Mouse (Mus musculus) lung, embryonic 16.5 days (tissue): ENCODE results near the gene 5031439G07Rik. TPM values are rescaled to one million over a fixed set of nuclear protein-coding genes. Genes with fewer than 3 reads are reported as not detected.

ENCODE experiments used
- ATAC-seq: fragments of 200-750 bp; cut with Nextera tagmentation; 2 replicates; pipeline ENCODE4 v1.8.0; 2017; ENCODE audit warnings: low read depth, mild to moderate bottlenecking, moderate library complexity
- H3K27ac ChIP-seq: fragments of 300-500 bp; sonication (generic); 2 replicates; pipeline ENCODE4 v1.5.1; 2014; ENCODE audit warnings: mild to moderate bottlenecking, control low read depth, low read length
- H3K27me3 ChIP-seq: fragments of 300-500 bp; sonication (generic); 2 replicates; pipeline ENCODE4 v1.6.1; 2014; ENCODE audit warnings: low read depth, low read length, mixed read lengths; ENCODE audit not compliant: control insufficient read depth, insufficient read depth
- H3K36me3 ChIP-seq: fragments of 300-500 bp; sonication (generic); 2 replicates; pipeline ENCODE4 v1.6.1; 2014; ENCODE audit warnings: low read length; ENCODE audit not compliant: control insufficient read depth, insufficient read depth
- H3K4me1 ChIP-seq: fragments of 300-500 bp; sonication (generic); replicated peaks from 2 replicates; pipeline ENCODE4 v1.6.1; 2014; ENCODE audit warnings: low read length, mixed read lengths; ENCODE audit not compliant: control insufficient read depth, insufficient read depth
- H3K4me2 ChIP-seq: fragments of 300-500 bp; sonication (generic); 2 replicates; pipeline ENCODE4 v1.6.1; 2014; ENCODE audit warnings: low read depth, low read length, control low read depth
- H3K4me3 ChIP-seq: fragments of 300-500 bp; sonication (generic); 2 replicates; pipeline ENCODE4 v1.5.1; 2014; ENCODE audit warnings: mild to moderate bottlenecking, low read length, control low read depth
- H3K9ac ChIP-seq: fragments of 300-500 bp; sonication (generic); 2 replicates; pipeline ENCODE4 v1.6.1; 2014; ENCODE audit warnings: low read length, control low read depth
- H3K9me3 ChIP-seq: fragments of 300-500 bp; sonication (generic); 2 replicates; pipeline ENCODE4 v1.6.1; 2016; ENCODE audit warnings: low read length; ENCODE audit not compliant: control insufficient read depth
- WGBS: fragments of 180-500 bp; shearing (Covaris S2); extraction: QIAGEN DNeasy Blood & Tissue Kit; methylation state at CpG from one replicate; pipeline ENCODE4 v1.1.7; 2014; 5-methylcytosine and 5-hydroxymethylcytosine counted together
- polyA plus RNA-seq: library from polyadenylated mRNA; unstranded; fragments of >200 nt; fragmentation: Nextera tagmentation; extraction: Ambion mirVana; gene quantifications from 2 replicates; pipeline ENCODE4 v1.2.1, GENCODE M21; 2015

The 5031439G07Rik gene
- polyA plus RNA-seq, 1 experiment from 2014 or later, result 5.0 TPM

DNA sequence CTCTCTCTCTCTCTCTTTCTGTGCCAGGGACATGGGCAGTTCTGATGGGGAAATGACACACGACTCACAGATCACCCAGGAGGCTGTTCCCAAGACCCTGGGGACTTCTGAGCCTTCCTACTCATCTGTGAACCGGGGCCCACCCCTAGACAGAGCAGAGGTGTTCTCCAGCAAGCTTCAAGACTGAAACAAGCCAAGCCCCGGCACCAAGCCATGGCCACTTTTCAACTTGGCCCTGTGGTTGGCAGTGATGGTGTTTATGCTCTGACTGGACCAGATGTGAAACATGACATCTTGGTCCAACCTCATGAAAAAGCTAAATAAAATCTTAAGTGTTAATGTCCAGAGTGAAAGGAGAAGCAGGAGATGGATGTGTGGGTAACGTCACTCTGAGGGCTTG, 33.9 kb upstream of the 5031439G07Rik start:
- ATAC-seq, result no peak
- no peak overlapping the region for H3K4me3 ChIP-seq

DNA sequence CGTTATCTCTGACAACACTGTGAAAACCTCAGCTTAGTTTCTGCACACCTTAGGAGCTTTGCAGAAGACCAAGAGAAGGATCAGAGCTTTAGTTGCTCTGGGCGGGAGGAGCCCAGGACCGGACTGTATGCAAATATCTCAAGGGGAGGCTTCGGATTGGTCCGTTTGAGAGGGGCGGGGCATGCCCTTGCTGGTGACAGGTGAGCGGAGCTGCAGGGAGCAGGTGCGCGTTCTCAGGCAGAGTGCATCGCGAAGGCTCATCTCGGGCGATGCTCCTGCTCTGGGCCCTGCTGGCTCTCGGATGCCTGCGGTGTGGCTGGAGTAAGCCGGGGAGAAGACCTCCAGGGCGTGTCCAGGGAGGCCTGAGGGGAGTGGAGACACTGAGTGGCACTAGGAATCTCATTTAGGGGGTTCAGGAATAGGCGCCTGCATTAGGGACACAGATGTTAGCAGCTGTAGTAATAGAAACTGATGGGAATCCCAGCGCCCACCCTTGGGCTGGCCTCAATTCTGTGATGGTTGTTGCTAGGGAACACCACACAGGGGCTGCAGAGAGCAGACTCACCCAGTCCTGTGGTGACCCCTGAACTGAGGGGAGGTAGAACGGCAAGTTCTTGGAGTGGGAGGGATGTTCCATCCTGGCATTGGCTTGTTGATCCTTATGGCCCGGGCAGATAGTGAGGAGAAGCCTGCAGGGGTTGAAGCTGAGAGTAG, 28.8 kb upstream of the 5031439G07Rik start, which contains the start of gene Upk3a:
Gene Upk3a, plus strand, starts transcription at position 191 of the 714 bp plus-strand sequence.
- peaks cover 4% of the 10 kb centered on the region; the same call in 1 of the 2 replicates for H3K27me3 ChIP-seq
- peaks cover 9% of the 10 kb centered on the region for H3K4me1 ChIP-seq
- H3K4me2 ChIP-seq, result no peak within 1 kb of the TSS; the same call in 1 of the 2 replicates
- no peak within 1 kb of the TSS for H3K27ac ChIP-seq
- no peak within 1 kb of the TSS for H3K9ac ChIP-seq
- ATAC-seq, result peak; percentile 56
- no peak within 1 kb of the TSS for H3K4me3 ChIP-seq
- no peaks in the 10 kb centered on the region for H3K36me3 ChIP-seq
- WGBS, result 7% methylated on average over 21 of the region's 21 CpGs
- no peaks in the 10 kb centered on the region for H3K9me3 ChIP-seq

More for the DNA sequence above, 33.9 kb upstream of the 5031439G07Rik start:
- H3K36me3 ChIP-seq, result no peaks in the 10 kb centered on the region
- no peak overlapping the region for H3K27ac ChIP-seq
- 51% methylated on average over 4 of the region's 4 CpGs for WGBS
- no peaks in the 10 kb centered on the region for H3K27me3 ChIP-seq
- H3K9me3 ChIP-seq, result no peaks in the 10 kb centered on the region
- no peaks in the 10 kb centered on the region for H3K4me1 ChIP-seq
- no peak overlapping the region for H3K4me2 ChIP-seq
- H3K9ac ChIP-seq, result no peak overlapping the region

DNA sequence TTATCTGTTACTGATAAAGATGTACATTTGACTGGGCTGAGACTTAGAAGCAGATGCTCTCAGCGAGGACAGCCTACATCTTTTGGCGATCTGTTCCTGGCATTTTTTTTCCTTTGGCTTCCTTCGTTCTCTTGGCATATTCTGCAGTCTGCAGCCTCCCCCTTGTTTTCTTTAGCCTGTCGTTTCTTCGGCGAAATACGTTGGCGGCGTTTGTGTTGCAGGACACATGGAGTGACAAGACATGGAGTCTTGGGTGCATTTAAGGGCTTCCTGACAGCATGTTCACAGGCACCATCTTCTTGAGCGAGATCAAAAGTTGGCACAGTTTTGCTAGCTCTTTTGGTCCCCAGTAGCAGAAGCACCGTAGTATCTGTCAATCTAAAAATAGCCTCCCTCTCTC, 27.4 kb upstream of the 5031439G07Rik start:
- H3K4me2 ChIP-seq, result no peak overlapping the region
- H3K4me3 ChIP-seq, result no peak overlapping the region
- no peak overlapping the region for H3K27ac ChIP-seq

DNA sequence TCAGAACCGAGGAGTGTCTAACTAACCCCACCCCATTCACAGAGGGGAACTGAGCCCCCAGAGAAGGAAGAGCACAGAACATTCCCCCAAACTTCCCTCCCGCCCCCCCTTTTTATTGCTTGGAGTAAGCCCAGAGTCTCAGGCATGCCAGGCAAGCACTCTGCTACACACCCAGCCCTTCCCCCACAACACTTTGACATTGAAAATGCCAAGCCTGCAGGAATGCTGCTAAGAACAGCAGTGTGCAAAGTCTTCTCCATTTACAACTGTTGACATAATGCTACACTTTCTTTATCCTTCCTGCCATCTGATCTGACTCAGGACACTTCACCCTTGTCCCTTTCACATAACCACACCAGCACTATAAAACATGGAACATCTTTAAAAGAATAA, 24.3 kb upstream of the 5031439G07Rik start:
- H3K9ac ChIP-seq, result peak overlapping the region; percentile 19; the same call in 1 of the 2 replicates
- no peaks in the 10 kb centered on the region for H3K9me3 ChIP-seq
- H3K27ac ChIP-seq, result peak overlapping the region; percentile 88
- H3K4me3 ChIP-seq, result no peak overlapping the region
- peaks cover 13% of the 10 kb centered on the region for H3K4me1 ChIP-seq
- WGBS, result 9% methylated on average over 2 of the region's 2 CpGs
- H3K36me3 ChIP-seq, result no peaks in the 10 kb centered on the region
- ATAC-seq, result peak; percentile 72
- peak overlapping the region; percentile 20 for H3K4me2 ChIP-seq
- H3K27me3 ChIP-seq, result peaks cover 4% of the 10 kb centered on the region; the same call in 1 of the 2 replicates

More for the DNA sequence above, 27.4 kb upstream of the 5031439G07Rik start:
- 49% methylated on average over 11 of the region's 11 CpGs for WGBS
- Histone ChIP-seq H3K27me3 (peaks cover 4% of the 10 kb centered on the region; the same call in 1 of the 2 replicates), H3K36me3 (no peaks in the 10 kb centered on the region), H3K9ac (no peak overlapping the region), H3K9me3 (no peaks in the 10 kb centered on the region), H3K4me1 (peaks cover 13% of the 10 kb centered on the region)
- no peak for ATAC-seq

DNA sequence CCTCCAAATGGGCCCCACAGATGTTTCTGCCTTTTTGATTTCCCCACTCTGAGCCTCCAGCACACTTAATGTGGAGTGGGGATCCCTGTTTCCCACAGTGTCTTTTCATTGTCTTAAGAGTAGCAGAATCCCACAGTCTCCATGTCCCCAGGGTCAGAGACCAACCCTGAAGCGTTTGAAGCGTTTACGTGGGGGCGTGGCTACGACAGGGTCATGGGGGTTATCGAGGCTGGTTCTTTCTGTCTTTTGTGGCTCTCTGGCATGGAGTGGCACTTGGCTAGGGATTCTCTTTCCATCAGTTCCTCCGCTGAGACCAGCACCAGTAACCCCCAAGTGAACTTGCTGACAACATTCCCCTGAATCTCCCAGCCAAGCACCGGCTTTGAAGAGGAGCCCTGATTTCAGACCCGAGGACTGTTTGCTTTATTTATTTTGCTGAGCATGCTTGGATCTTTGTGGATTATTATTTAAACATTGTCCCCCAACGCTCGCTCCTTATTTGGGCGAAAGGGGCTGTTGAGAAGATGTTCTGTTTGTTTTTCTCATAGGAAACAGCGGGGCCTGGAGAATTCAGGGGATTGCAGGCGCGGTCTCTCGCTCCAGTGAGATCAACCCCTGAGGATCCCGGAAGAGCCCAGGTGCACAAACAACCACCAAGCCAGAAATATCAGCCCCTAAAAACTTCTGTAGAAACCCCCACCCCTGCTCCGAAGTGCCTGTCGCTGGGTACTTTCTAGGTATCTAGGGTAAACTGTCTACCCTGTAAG, 23.7 kb upstream of the 5031439G07Rik start:
- H3K4me2 ChIP-seq, result peak overlapping the region; percentile 20
- H3K9me3 ChIP-seq, result no peaks in the 10 kb centered on the region
- no peak overlapping the region for H3K4me3 ChIP-seq
- peak overlapping the region; percentile 19; the same call in 1 of the 2 replicates for H3K9ac ChIP-seq
- H3K36me3 ChIP-seq, result no peaks in the 10 kb centered on the region
- H3K4me1 ChIP-seq, result peaks cover 13% of the 10 kb centered on the region
- peak overlapping the region; percentile 88 for H3K27ac ChIP-seq
- H3K27me3 ChIP-seq, result peaks cover 4% of the 10 kb centered on the region; the same call in 1 of the 2 replicates
- 11% methylated on average over 19 of the region's 19 CpGs for WGBS
- ATAC-seq, result peak; percentile 67

DNA sequence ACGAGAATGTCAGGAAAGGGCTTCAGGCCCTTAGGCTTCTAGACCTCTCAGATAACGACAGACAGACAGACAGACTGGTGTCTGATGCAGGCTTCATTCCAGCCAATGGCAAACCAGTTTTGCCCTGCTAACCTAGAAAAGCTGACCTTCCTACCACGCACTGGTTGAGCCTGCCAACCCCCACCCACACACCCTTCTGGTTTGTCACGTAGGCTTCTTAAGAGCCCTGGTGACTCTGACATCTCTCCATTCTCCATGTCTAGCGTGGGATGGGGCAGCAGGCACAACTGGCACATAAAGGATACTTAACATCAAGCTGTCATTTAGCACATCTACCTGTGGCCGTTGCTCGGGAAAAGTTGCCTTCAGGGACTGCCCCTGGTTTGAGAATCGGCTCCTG, 21.3 kb upstream of the 5031439G07Rik start:
- Histone ChIP-seq H3K4me1 (peaks cover 12% of the 10 kb centered on the region), H3K27ac (no peak overlapping the region)

DNA sequence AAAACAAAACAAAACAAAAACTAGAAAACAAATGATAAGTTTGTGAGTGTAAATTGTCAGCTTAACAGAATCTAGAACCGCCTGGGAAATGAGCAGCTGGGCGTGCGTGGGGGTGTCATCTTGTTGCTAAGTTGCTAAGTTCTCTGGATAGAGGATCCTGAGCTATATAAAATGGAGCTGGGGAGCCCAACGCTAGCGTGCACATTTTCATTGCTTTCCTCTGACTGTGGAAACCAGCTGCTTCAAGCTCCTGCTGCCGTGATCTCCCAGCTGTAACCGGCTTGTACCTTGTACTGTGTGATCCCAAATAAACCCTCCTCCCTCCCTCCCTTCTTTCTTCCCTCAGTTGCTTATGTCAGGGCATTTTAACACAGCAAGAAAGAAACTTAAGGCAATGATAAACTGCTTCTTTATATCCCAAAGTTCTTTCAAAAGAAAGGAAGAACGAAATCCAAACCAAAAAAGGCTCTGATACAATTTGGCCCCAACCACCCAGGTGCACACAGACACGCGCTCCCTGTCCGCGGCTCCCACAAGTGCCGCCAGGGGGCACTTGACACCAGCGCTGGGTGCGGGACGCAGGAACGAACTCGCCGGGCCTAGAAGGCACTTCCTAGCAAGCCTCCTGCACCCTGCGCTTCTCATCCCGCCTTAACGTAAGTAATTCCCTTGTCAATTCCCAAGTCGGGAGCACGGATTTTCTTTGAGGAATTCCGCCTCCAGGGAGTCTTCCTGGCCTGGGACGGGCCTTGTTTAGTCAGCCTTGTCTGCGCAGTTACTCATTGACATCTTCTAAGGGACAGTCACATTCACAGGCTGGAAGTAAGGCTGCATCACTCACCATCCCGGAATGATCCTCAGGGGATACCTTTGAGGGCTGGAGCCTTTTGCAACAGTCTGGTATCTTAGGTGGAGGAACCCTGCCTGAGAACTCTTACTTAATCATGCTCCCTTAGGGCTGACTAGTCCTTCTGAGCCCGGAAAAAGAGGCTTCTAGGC, 12.9 kb upstream of the 5031439G07Rik start:
- Histone ChIP-seq H3K9me3 (no peaks in the 10 kb centered on the region), H3K27me3 (no peaks in the 10 kb centered on the region), H3K9ac (0 out of 2 replicates have a peak overlapping the region, but pooled peaks have one; percentile 15), H3K4me2 (no peak overlapping the region), H3K4me3 (no peak overlapping the region), H3K36me3 (no peaks in the 10 kb centered on the region), H3K4me1 (peaks cover 2% of the 10 kb centered on the region; the same call in 1 of the 2 replicates), H3K27ac (no peak overlapping the region)
- 19% methylated on average over 29 of the region's 29 CpGs for WGBS
- ATAC-seq, result peak; percentile 84

More for the DNA sequence above, 21.3 kb upstream of the 5031439G07Rik start:
- ATAC-seq, result no peak
- no peaks in the 10 kb centered on the region for H3K27me3 ChIP-seq
- no peak overlapping the region for H3K9ac ChIP-seq
- WGBS, result 77% methylated on average over 8 of the region's 8 CpGs
- no peak overlapping the region for H3K4me3 ChIP-seq
- H3K4me2 ChIP-seq, result no peak overlapping the region
- no peaks in the 10 kb centered on the region for H3K9me3 ChIP-seq
- H3K36me3 ChIP-seq, result no peaks in the 10 kb centered on the region

DNA sequence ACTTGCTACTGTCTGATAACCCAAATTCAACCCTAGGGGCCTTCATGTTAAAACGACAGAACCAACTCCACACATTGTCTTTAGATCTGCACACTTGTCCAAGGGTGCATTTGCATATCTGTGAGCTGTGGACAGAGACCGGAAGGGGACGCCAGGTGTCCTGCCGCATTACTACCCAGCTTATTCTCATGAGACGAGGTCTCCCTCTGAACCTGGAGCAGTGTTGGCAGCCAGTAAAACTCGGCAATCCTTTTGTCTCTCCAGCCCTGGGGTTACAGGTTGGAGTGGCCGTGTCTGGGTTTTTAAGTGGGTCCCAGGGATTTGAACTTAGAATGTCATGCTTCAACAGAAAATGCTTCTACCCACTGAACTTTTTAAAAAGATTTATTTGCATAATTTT, 11.6 kb upstream of the 5031439G07Rik start:
- Histone ChIP-seq H3K27ac (no peak overlapping the region), H3K9me3 (no peaks in the 10 kb centered on the region), H3K4me1 (peaks cover 2% of the 10 kb centered on the region; the same call in 1 of the 2 replicates), H3K36me3 (no peaks in the 10 kb centered on the region), H3K4me3 (no peak overlapping the region), H3K27me3 (no peaks in the 10 kb centered on the region), H3K9ac (no peak overlapping the region), H3K4me2 (no peak overlapping the region)
- ATAC-seq, result no peak
- 61% methylated on average over 7 of the region's 7 CpGs for WGBS
